Mouse (Mus musculus) bone marrow macrophage, adult 2 months (primary cell): Measurements from ENCODE around the gene Wnk4.

Experiments used
- CTCF ChIP-seq: IDR thresholded peaks from 2 replicates; pipeline ENCODE4 v1.5.1; 2012; ENCODE audit warnings: low read depth, mild to moderate bottlenecking, low read length, moderate library complexity
- POLR2A ChIP-seq: IDR thresholded peaks from 2 replicates; pipeline ENCODE4 v1.6.1; 2012; ENCODE audit warnings: mild to moderate bottlenecking, low read depth, low read length, borderline replicate concordance

DNA sequence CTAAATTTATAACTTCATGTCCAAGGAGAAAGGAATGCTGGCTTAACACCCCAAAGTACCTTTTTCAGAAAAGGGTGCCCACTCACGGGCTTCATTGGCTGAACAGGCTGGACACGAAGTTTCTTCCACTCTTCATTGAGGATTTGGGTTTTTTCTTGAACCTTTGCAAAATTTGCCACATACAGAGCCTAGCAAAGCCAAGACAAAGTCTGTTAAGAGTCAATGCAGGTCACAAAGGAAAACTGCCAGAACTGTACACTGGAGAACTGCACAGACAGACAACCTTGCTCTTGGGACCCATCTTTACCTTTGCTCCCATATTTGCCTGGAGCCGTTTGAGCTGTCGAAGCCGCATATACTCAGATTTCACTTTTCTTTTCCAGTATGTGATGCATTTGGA lies 43.4 kb upstream of the Wnk4 start:
- TF ChIP-seq POLR2A (no peak), CTCF (no peak)
